Mouse (Mus musculus) forebrain, embryonic 11.5 days (tissue): Measurements from ENCODE around the gene Rimbp2. TPM values are rescaled to one million over a fixed set of nuclear protein-coding genes. Genes with fewer than 3 reads are reported as not detected.

Source experiments
- ATAC-seq: fragments of 200-750 bp; cut with Nextera tagmentation; replicated peaks from 2 replicates; pipeline ENCODE4 v1.8.0; 2017; ENCODE audit warnings: moderate TSS enrichment; ENCODE audit not compliant: low FRiP score
- DNase-seq: peaks from one replicate; pipeline ENCODE4 v3.0.0-alpha.2; 2017; ENCODE audit warnings: low spot score
- H3K27ac ChIP-seq: fragments of 300-500 bp; sonication (generic); 2 replicates; pipeline ENCODE4 v1.5.1; 2014; ENCODE audit warnings: low read depth, low read length
- H3K27me3 ChIP-seq: fragments of 300-500 bp; sonication (generic); 2 replicates; pipeline ENCODE4 v1.6.1; 2014; ENCODE audit warnings: mild to moderate bottlenecking, low read length, mixed read lengths; ENCODE audit not compliant: control insufficient read depth, insufficient read depth
- H3K36me3 ChIP-seq: fragments of 300-500 bp; sonication (generic); 2 replicates; pipeline ENCODE4 v1.6.1; 2014; ENCODE audit warnings: mild to moderate bottlenecking, low read length, moderate library complexity, mixed read lengths; ENCODE audit not compliant: control insufficient read depth, insufficient read depth
- H3K4me1 ChIP-seq: fragments of 300-500 bp; sonication (generic); replicated peaks from 2 replicates; pipeline ENCODE4 v1.6.1; 2014; ENCODE audit warnings: low read length, mixed read lengths; ENCODE audit not compliant: control insufficient read depth, insufficient read depth
- H3K4me2 ChIP-seq: fragments of 300-500 bp; sonication (generic); 2 replicates; pipeline ENCODE4 v1.6.1; 2014; ENCODE audit warnings: low read depth, mild to moderate bottlenecking, low read length, moderate library complexity, mixed read lengths; ENCODE audit not compliant: severe bottlenecking
- H3K4me3 ChIP-seq: fragments of 300-500 bp; sonication (generic); 2 replicates; pipeline ENCODE4 v1.5.1; 2014; ENCODE audit warnings: low read depth, low read length
- H3K9ac ChIP-seq: fragments of 300-500 bp; sonication (generic); 2 replicates; pipeline ENCODE4 v1.6.1; 2014; ENCODE audit warnings: low read length
- H3K9me3 ChIP-seq: fragments of 300-500 bp; sonication (generic); 2 replicates; pipeline ENCODE4 v1.6.1; 2016; ENCODE audit warnings: low read length, mixed read lengths; ENCODE audit not compliant: control insufficient read depth
- WGBS: fragments of 180-500 bp; shearing (Covaris S2); extraction: QIAGEN DNeasy Blood & Tissue Kit; methylation state at CpG from one replicate; pipeline ENCODE4 v1.1.7; 2014; 5-methylcytosine and 5-hydroxymethylcytosine counted together
- polyA plus RNA-seq: library from polyadenylated mRNA; unstranded; fragments of >200 nt; fragmentation: Nextera tagmentation; extraction: Ambion mirVana; gene quantifications from 2 replicates; pipeline ENCODE4 v1.2.1, GENCODE M21; 2014

Rimbp2 gene
- 0.44 and 0.95 TPM in 2 replicates for polyA plus RNA-seq

- Histone ChIP-seq H3K27me3 (peaks cover 2% of the 10 kb centered on the region; the same call in 1 of the 2 replicates), H3K27ac (no peak within 1 kb of the TSS), H3K4me3 (peak within 1 kb of the TSS; percentile 49), H3K9me3 (no peaks in the 10 kb centered on the region), H3K36me3 (no peaks in the 10 kb centered on the region), H3K9ac (peak within 1 kb of the TSS; percentile 66), H3K4me2 (peak within 1 kb of the TSS; percentile 93), H3K4me1 (no peaks in the 10 kb centered on the region; the same call in 1 of the 2 replicates)
- peak; percentile 80 for DNase-seq
- 9% methylated on average over 16 of the region's 17 CpGs for WGBS
- ATAC-seq: peak; percentile 75
Measured at GRCm38 (mm10) chr5:128953278-128954070, at the start of gene Rimbp2. Rimbp2 (minus strand) TSS chr5:128953486.

GRCm38 (mm10) chr5:129002571-129003011 is 49.3 kb upstream of the Rimbp2 start:
- Histone ChIP-seq H3K9ac (no peak overlapping the region), H3K27ac (no peak overlapping the region), H3K4me1 (peaks cover 2% of the 10 kb centered on the region; the same call in 1 of the 2 replicates), H3K9me3 (no peaks in the 10 kb centered on the region), H3K36me3 (no peaks in the 10 kb centered on the region; the same call in 1 of the 2 replicates), H3K27me3 (no peaks in the 10 kb centered on the region), H3K4me2 (no peak overlapping the region), H3K4me3 (no peak overlapping the region)
- DNase-seq (no peak), ATAC-seq (no peak)
- 65% methylated on average over 14 of the region's 14 CpGs for WGBS

GRCm38 (mm10) chr5:129000706-129001468 is 47.6 kb upstream of the Rimbp2 start:
- no peak overlapping the region for H3K4me3 ChIP-seq
- no peaks in the 10 kb centered on the region for H3K27me3 ChIP-seq
- H3K36me3 ChIP-seq: no peaks in the 10 kb centered on the region; the same call in 1 of the 2 replicates
- no peak for ATAC-seq
- DNase-seq: no peak
- H3K4me2 ChIP-seq: no peak overlapping the region
- no peak overlapping the region for H3K9ac ChIP-seq
- no peaks in the 10 kb centered on the region for H3K4me1 ChIP-seq
- no peak overlapping the region for H3K27ac ChIP-seq
- 44% methylated on average over 8 of the region's 8 CpGs for WGBS
- no peaks in the 10 kb centered on the region for H3K9me3 ChIP-seq

- ATAC-seq: no peak
- 84% methylated on average over 19 of the region's 19 CpGs for WGBS
- Histone ChIP-seq H3K9me3 (no peaks in the 10 kb centered on the region), H3K27me3 (no peaks in the 10 kb centered on the region), H3K4me2 (no peak overlapping the region), H3K4me1 (no peaks in the 10 kb centered on the region), H3K36me3 (no peaks in the 10 kb centered on the region), H3K9ac (no peak overlapping the region), H3K4me3 (no peak overlapping the region), H3K27ac (no peak overlapping the region)
- no peak for DNase-seq
Measured at GRCm38 (mm10) chr5:128987141-128987954, 34.1 kb upstream of the Rimbp2 start.

- WGBS: 91% methylated on average over 13 of the region's 13 CpGs
- Histone ChIP-seq H3K4me3 (no peak overlapping the region), H3K9me3 (no peaks in the 10 kb centered on the region), H3K27me3 (no peaks in the 10 kb centered on the region), H3K36me3 (no peaks in the 10 kb centered on the region), H3K4me1 (no peaks in the 10 kb centered on the region), H3K4me2 (no peak overlapping the region), H3K27ac (no peak overlapping the region), H3K9ac (no peak overlapping the region)
- no peak for ATAC-seq
- no peak for DNase-seq
Measured at GRCm38 (mm10) chr5:128985946-128986345, 32.7 kb upstream of the Rimbp2 start.

- Histone ChIP-seq H3K27me3 (no peaks in the 10 kb centered on the region), H3K4me2 (no peak overlapping the region), H3K4me3 (no peak overlapping the region), H3K27ac (no peak overlapping the region), H3K36me3 (no peaks in the 10 kb centered on the region), H3K9me3 (no peaks in the 10 kb centered on the region), H3K4me1 (no peaks in the 10 kb centered on the region), H3K9ac (no peak overlapping the region)
- WGBS: 94% methylated on average over 6 of the region's 6 CpGs
- ATAC-seq (no peak), DNase-seq (no peak)
Measured at GRCm38 (mm10) chr5:128984536-128984935, 31.2 kb upstream of the Rimbp2 start.

GRCm38 (mm10) chr5:128981607-128982006 is 28.3 kb upstream of the Rimbp2 start:
- Histone ChIP-seq H3K9me3 (no peaks in the 10 kb centered on the region; the same call in 1 of the 2 replicates), H3K4me3 (no peak overlapping the region), H3K9ac (no peak overlapping the region), H3K36me3 (no peaks in the 10 kb centered on the region), H3K27ac (no peak overlapping the region), H3K4me2 (no peak overlapping the region), H3K27me3 (no peaks in the 10 kb centered on the region), H3K4me1 (no peaks in the 10 kb centered on the region)
- ATAC-seq: peak; percentile 61; the same call in 1 of the 2 replicates
- peak; percentile 86 for DNase-seq
- 29% methylated on average over 12 of the region's 12 CpGs for WGBS

- DNase-seq (no peak), ATAC-seq (no peak)
- Histone ChIP-seq H3K4me3 (no peak overlapping the region), H3K27me3 (no peaks in the 10 kb centered on the region), H3K4me1 (no peaks in the 10 kb centered on the region), H3K36me3 (no peaks in the 10 kb centered on the region), H3K9ac (no peak overlapping the region), H3K9me3 (no peaks in the 10 kb centered on the region; the same call in 1 of the 2 replicates), H3K27ac (no peak overlapping the region), H3K4me2 (no peak overlapping the region)
- 72% methylated on average over 7 of the region's 7 CpGs for WGBS
Measured at GRCm38 (mm10) chr5:128980857-128981256, 27.6 kb upstream of the Rimbp2 start.
